Comparison of ENCODE assay signal across 8 mouse cellular contexts in genomic region chr11:102144957-102145470, GRCm38 (mm10). TPM values are rescaled to one million over a fixed set of nuclear protein-coding genes. Genes with fewer than 3 reads are reported as not detected.
DNase-seq lines count a peak whose midpoint lies in the region; ATAC-seq and TF ChIP-seq lines count a peak whose summit lies in the region.

No protein-coding gene starts in this region.

- 24% methylated on average over 13 of the region's 13 CpGs for WGBS in heart, embryonic 14.5 days
- WGBS in hindbrain, embryonic 16.5 days: 25% methylated on average over 13 of the region's 13 CpGs
- 23% methylated on average over 13 of the region's 13 CpGs for WGBS in midbrain, embryonic 13.5 days

- no peak overlapping the region for H3K27ac ChIP-seq in heart, embryonic 14.5 days (replicated peaks in 1 of 2; ENCODE audit: control insufficient read depth in 1 of 2, insufficient read depth in 1 of 2, low read depth in 2 of 2, low read length in 2 of 2)
- H3K27ac ChIP-seq in bone marrow macrophage, adult 2 months (ENCODE audit: insufficient read depth, low read depth, low read length): no peak overlapping the region
- H3K27ac ChIP-seq in hindbrain, embryonic 16.5 days (ENCODE audit: low read depth, low read length): no peak overlapping the region
- H3K27ac ChIP-seq in midbrain, embryonic 13.5 days: no peak overlapping the region

- TF ChIP-seq CTCF in bone marrow macrophage, adult 2 months (IDR thresholded peaks at IDR 0.05; ENCODE audit: low read depth, low read length): no peak

- no peak for DNase-seq in heart, postnatal 25 days (ENCODE audit: low spot score)
- DNase-seq in cerebellum, postnatal 4 days (ENCODE audit: low spot score in 2 of 2): no peak
- no peak for DNase-seq in adrenal gland, postnatal 25 days

- H3K4me2 ChIP-seq in heart, embryonic 14.5 days (ENCODE audit: low read length): peak overlapping the region; percentile 71
- peak overlapping the region; percentile 31 for H3K4me2 ChIP-seq in hindbrain, embryonic 16.5 days (ENCODE audit: low read length)
- H3K4me2 ChIP-seq in midbrain, embryonic 13.5 days (replicated peaks): peak overlapping the region; percentile 39

- TF ChIP-seq POLR2A in bone marrow macrophage, adult 2 months (IDR thresholded peaks at IDR 0.05; ENCODE audit: borderline replicate concordance, low read depth, low read length): no peak

- H3K36me3 ChIP-seq in heart, embryonic 14.5 days (ENCODE audit: control insufficient read depth, insufficient read depth, low read length): no peaks in the 10 kb centered on the region
- H3K36me3 ChIP-seq in hindbrain, embryonic 16.5 days (ENCODE audit: control insufficient read depth, insufficient read depth, low read length): no peaks in the 10 kb centered on the region
- no peaks in the 10 kb centered on the region for H3K36me3 ChIP-seq in midbrain, embryonic 13.5 days

- intact Hi-C loops in heart, postnatal 25 days (cut with DNase I): no loop called here

- peaks cover 54% of the 10 kb centered on the region for H3K27me3 ChIP-seq in heart, embryonic 14.5 days (ENCODE audit: control insufficient read depth, insufficient read depth, low read length)
- peaks cover 56% of the 10 kb centered on the region for H3K27me3 ChIP-seq in hindbrain, embryonic 16.5 days (replicated peaks; ENCODE audit: control insufficient read depth, insufficient read depth, low read length)
- H3K27me3 ChIP-seq in midbrain, embryonic 13.5 days: peaks cover 76% of the 10 kb centered on the region

- H3K9me3 ChIP-seq in heart, embryonic 14.5 days (ENCODE audit: control insufficient read depth, low read length): no peaks in the 10 kb centered on the region
- no peaks in the 10 kb centered on the region for H3K9me3 ChIP-seq in hindbrain, embryonic 16.5 days (ENCODE audit: control insufficient read depth, low read length)
- no peaks in the 10 kb centered on the region for H3K9me3 ChIP-seq in midbrain, embryonic 13.5 days

- peak overlapping the region; percentile 38 to 41 for H3K4me3 ChIP-seq in heart, embryonic 14.5 days (ENCODE audit: control insufficient read depth in 1 of 2, insufficient read depth in 1 of 2, low read depth in 1 of 2, low read length in 2 of 2)
- peak overlapping the region; percentile 15 for H3K4me3 ChIP-seq in bone marrow macrophage, adult 2 months (ENCODE audit: insufficient read depth, low read length)
- no peak overlapping the region for H3K4me3 ChIP-seq in hindbrain, embryonic 16.5 days (ENCODE audit: low read length)
- H3K4me3 ChIP-seq in midbrain, embryonic 13.5 days (replicated peaks): peak overlapping the region; percentile 23

- peak overlapping the region; percentile 58 for H3K9ac ChIP-seq in heart, embryonic 14.5 days (ENCODE audit: low read length)
- H3K9ac ChIP-seq in hindbrain, embryonic 16.5 days (ENCODE audit: low read depth, low read length): no peak overlapping the region
- no peak overlapping the region for H3K9ac ChIP-seq in midbrain, embryonic 13.5 days (replicated peaks)

- no peak for ATAC-seq in heart, embryonic 14.5 days (ENCODE audit: insufficient number of reproducible peaks, insufficient read depth, low FRiP score, low read depth)
- no peak for ATAC-seq in hindbrain, embryonic 16.5 days
- ATAC-seq in midbrain, embryonic 13.5 days: no peak
- ATAC-seq in erythroid progenitor cell, adult 5-6 weeks (replicated peaks; ENCODE audit: low FRiP score, poor library complexity, severe bottlenecking): no peak

- peaks cover 8 to 24% of the 10 kb centered on the region in 2 experiments; a peak in 3 of 4 replicates for H3K4me1 ChIP-seq in heart, embryonic 14.5 days (ENCODE audit: control insufficient read depth in 2 of 2, insufficient read depth in 2 of 2, low read length in 2 of 2)
- H3K4me1 ChIP-seq in bone marrow macrophage, adult 2 months (ENCODE audit: control insufficient read depth, insufficient read depth, low read length): no peaks in the 10 kb centered on the region
- peaks cover 8% of the 10 kb centered on the region for H3K4me1 ChIP-seq in hindbrain, embryonic 16.5 days (ENCODE audit: control insufficient read depth, insufficient read depth, low read depth, low read length)
- H3K4me1 ChIP-seq in midbrain, embryonic 13.5 days (replicated peaks): peaks cover 15% of the 10 kb centered on the region

RNA-seq across cellular contexts. Expression of gene Nags, which starts 0.3 kb away (rescaled TPM):
- not detected in 2 replicates for polyA plus RNA-seq in heart, embryonic 14.5 days (2014; fragmentation: Nextera tagmentation; extraction: Ambion mirVana)
- total RNA-seq in heart, postnatal 25 days (2021): not detected
- polyA plus RNA-seq in bone marrow macrophage, adult 2 months (2012; ENCODE audit: insufficient read depth, insufficient read length, missing spikeins): not detected in 2 replicates
- polyA plus RNA-seq in hindbrain, embryonic 16.5 days (2015; fragmentation: Nextera tagmentation; extraction: Ambion mirVana): 0.09 TPM in 1 of 2 replicates, not detected in the other
- polyA plus RNA-seq in midbrain, embryonic 13.5 days (2015; fragmentation: Nextera tagmentation; extraction: Ambion mirVana): 0.09 TPM in 1 of 2 replicates, not detected in the other
- 3.8 TPM in 1 of 2 replicates, not detected in the other for total RNA-seq in erythroid progenitor cell, adult 5-6 weeks (2015; ENCODE audit: low replicate concordance)
- total RNA-seq in erythroid progenitor cell, adult 5-6 weeks (2017; ENCODE audit: low replicate concordance): not detected in 2 replicates
- 0.27 and 1.3 TPM in 2 replicates for total RNA-seq in adrenal gland, postnatal 25 days (2021)

RNA-seq across cellular contexts. Expression of gene Tmem101, which starts 11.2 kb away (rescaled TPM):
- polyA plus RNA-seq in heart, embryonic 14.5 days (2014; fragmentation: Nextera tagmentation; extraction: Ambion mirVana): 28.2 and 34.1 TPM in 2 replicates
- 10 to 100 TPM; 14.3 to 17.5 TPM for total RNA-seq in heart, postnatal 25 days (2021)
- polyA plus RNA-seq in bone marrow macrophage, adult 2 months (2012; ENCODE audit: insufficient read depth, insufficient read length, missing spikeins): 10.0 and 10.4 TPM in 2 replicates
- polyA plus RNA-seq in hindbrain, embryonic 16.5 days (2015; fragmentation: Nextera tagmentation; extraction: Ambion mirVana): 42.2 and 47.7 TPM in 2 replicates
- polyA plus RNA-seq in midbrain, embryonic 13.5 days (2015; fragmentation: Nextera tagmentation; extraction: Ambion mirVana): 40.5 and 42.5 TPM in 2 replicates
- total RNA-seq in erythroid progenitor cell, adult 5-6 weeks (2015; ENCODE audit: low replicate concordance): 1.1 and 1.3 TPM in 2 replicates
- 2.9 and 5.1 TPM in 2 replicates for total RNA-seq in erythroid progenitor cell, adult 5-6 weeks (2017; ENCODE audit: low replicate concordance)
- total RNA-seq in adrenal gland, postnatal 25 days (2021): 14.2 and 22.1 TPM in 2 replicates

RNA-seq across cellular contexts. Expression of gene Pyy, which starts 37.4 kb away (rescaled TPM):
- polyA plus RNA-seq in heart, embryonic 14.5 days (2014; fragmentation: Nextera tagmentation; extraction: Ambion mirVana): not detected in 2 replicates
- total RNA-seq in heart, postnatal 25 days (2021): not detected
- polyA plus RNA-seq in bone marrow macrophage, adult 2 months (2012; ENCODE audit: insufficient read depth, insufficient read length, missing spikeins): not detected in 2 replicates
- polyA plus RNA-seq in hindbrain, embryonic 16.5 days (2015; fragmentation: Nextera tagmentation; extraction: Ambion mirVana): 3.4 and 3.7 TPM in 2 replicates
- polyA plus RNA-seq in midbrain, embryonic 13.5 days (2015; fragmentation: Nextera tagmentation; extraction: Ambion mirVana): not detected in 2 replicates
- not detected in 2 replicates for total RNA-seq in erythroid progenitor cell, adult 5-6 weeks (2015; ENCODE audit: low replicate concordance)
- total RNA-seq in erythroid progenitor cell, adult 5-6 weeks (2017; ENCODE audit: low replicate concordance): not detected in 2 replicates
- total RNA-seq in adrenal gland, postnatal 25 days (2021): not detected in 2 replicates

RNA-seq across cellular contexts. Expression of gene Lsm12, which starts 40.1 kb away (rescaled TPM):
- 60.3 and 62.1 TPM in 2 replicates for polyA plus RNA-seq in heart, embryonic 14.5 days (2014; fragmentation: Nextera tagmentation; extraction: Ambion mirVana)
- 10 to 100 TPM; 46.6 to 51.5 TPM for total RNA-seq in heart, postnatal 25 days (2021)
- 43.3 and 47.7 TPM in 2 replicates for polyA plus RNA-seq in bone marrow macrophage, adult 2 months (2012; ENCODE audit: insufficient read depth, insufficient read length, missing spikeins)
- 99.0 and 116 TPM in 2 replicates for polyA plus RNA-seq in hindbrain, embryonic 16.5 days (2015; fragmentation: Nextera tagmentation; extraction: Ambion mirVana)
- 141 and 156 TPM in 2 replicates for polyA plus RNA-seq in midbrain, embryonic 13.5 days (2015; fragmentation: Nextera tagmentation; extraction: Ambion mirVana)
- total RNA-seq in erythroid progenitor cell, adult 5-6 weeks (2015; ENCODE audit: low replicate concordance): 60.8 and 82.5 TPM in 2 replicates
- 28.0 and 39.7 TPM in 2 replicates for total RNA-seq in erythroid progenitor cell, adult 5-6 weeks (2017; ENCODE audit: low replicate concordance)
- total RNA-seq in adrenal gland, postnatal 25 days (2021): 72.6 and 92.6 TPM in 2 replicates

RNA-seq across cellular contexts. Expression of gene Ppy, which starts 43.9 kb away (rescaled TPM):
- polyA plus RNA-seq in heart, embryonic 14.5 days (2014; fragmentation: Nextera tagmentation; extraction: Ambion mirVana): not detected in 2 replicates
- not detected for total RNA-seq in heart, postnatal 25 days (2021)
- polyA plus RNA-seq in bone marrow macrophage, adult 2 months (2012; ENCODE audit: insufficient read depth, insufficient read length, missing spikeins): not detected in 2 replicates
- not detected in 2 replicates for polyA plus RNA-seq in hindbrain, embryonic 16.5 days (2015; fragmentation: Nextera tagmentation; extraction: Ambion mirVana)
- not detected in 2 replicates for polyA plus RNA-seq in midbrain, embryonic 13.5 days (2015; fragmentation: Nextera tagmentation; extraction: Ambion mirVana)
- not detected in 2 replicates for total RNA-seq in erythroid progenitor cell, adult 5-6 weeks (2015; ENCODE audit: low replicate concordance)
- not detected in 2 replicates for total RNA-seq in erythroid progenitor cell, adult 5-6 weeks (2017; ENCODE audit: low replicate concordance)
- not detected in 2 replicates for total RNA-seq in adrenal gland, postnatal 25 days (2021)
